Mouse (Mus musculus) spleen, adult 18-20 months (tissue): ENCODE results near the gene Fam221b.

ENCODE experiments used
- DNase-seq, 2 experiments: peaks; one replicate each; pipeline ENCODE4 v3.0.0; 2022; ENCODE audit warnings: mixed read lengths in 2 of 2

Gene Fam221b

GRCm38 (mm10) chr4:43612534-43612933, 56.4 kb downstream of the Fam221b start:
- DNase-seq, result no peak
